Mouse (Mus musculus): ENCODE data around the gene Ago3. TPM values are rescaled to one million over a fixed set of nuclear protein-coding genes. Genes with fewer than 3 reads are reported as not detected.
A peak's percentile ranks its signal among the peaks of the same experiment; 100 is the strongest.

Gene Ago3
- total RNA-seq (2021), result 10 to 100 TPM; 27.9 to 33.5 TPM
- long read RNA-seq, experiment 1, full-length matches to known transcripts, result 1 of 6 reads
- long read RNA-seq, experiment 1, partial matches to known transcripts, result 0 of 6 reads
- long read RNA-seq, experiment 1, other reads (novel, unspliced or antisense), result 5 of 6 reads
- long read RNA-seq, experiment 2, full-length matches to known transcripts, result 1 of 7 reads
- long read RNA-seq, experiment 2, partial matches to known transcripts, result 2 of 7 reads
- long read RNA-seq, experiment 2, other reads (novel, unspliced or antisense), result 4 of 7 reads

DNA sequence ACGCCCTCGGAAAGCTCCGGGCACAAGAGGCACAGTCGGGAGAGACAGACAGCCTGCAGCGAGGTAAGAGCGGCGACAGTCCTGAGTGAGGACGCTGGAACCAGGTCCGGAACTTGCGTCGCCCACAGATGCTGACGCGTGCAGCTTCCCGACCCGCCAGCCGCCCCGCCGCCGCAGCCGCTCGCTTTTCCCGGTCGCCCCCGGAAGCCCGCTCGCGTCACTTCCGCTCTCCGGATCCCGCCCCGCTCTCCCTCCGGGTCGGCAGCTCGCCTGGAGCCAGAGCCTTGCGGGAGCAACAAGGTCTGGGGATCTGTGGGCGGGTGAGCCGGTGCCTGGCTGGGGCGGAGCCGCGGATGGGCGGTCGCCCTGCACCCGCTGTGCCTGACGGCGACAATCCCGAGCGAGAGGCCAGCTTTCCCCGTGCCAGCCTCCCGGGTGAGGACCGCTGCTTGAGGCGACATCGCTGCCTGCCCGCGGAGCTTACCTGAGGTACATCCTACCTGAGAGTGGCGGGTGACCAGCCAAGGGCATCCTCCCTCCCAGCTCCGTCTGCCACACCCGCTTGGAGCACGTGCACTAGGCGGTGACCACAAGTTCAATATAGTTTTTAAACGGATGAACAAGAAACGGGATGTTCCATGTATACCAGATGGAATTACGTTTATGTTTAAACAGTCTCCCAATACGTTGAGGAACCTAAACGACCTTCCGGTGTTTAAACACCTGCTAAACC is at the start of gene Ago3:
Ago3 (minus strand) TSS at position 210 of the 733 bp plus-strand sequence.
- DNase-seq (ENCODE audit: low spot score in 2 of 2), result peak; percentile 86 to 91
- intact Hi-C loops (cut with DNase I), result no loop called here

DNA sequence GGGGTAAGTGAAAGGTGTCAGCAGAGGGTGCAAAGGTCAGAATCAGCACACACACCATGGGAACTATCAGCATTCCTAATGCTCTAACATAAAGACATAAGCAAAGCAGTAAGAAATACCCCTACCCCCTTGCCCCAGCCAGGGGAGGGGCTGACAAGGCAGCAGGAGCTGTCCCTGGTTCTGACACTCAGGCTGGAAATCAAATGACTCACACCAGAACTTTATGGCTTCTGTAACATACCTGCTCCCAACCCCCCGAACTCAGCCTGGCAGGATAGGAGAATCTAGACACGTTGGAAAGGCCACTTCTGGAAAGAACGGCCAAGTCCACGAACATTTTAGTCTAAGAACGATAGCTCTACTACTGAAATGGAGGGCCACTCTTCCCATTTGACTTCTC is 43.7 kb upstream of the Ago3 start:
- intact Hi-C loops (cut with DNase I), result no loop called here
- no peak for DNase-seq (ENCODE audit: low spot score in 2 of 2)

DNA sequence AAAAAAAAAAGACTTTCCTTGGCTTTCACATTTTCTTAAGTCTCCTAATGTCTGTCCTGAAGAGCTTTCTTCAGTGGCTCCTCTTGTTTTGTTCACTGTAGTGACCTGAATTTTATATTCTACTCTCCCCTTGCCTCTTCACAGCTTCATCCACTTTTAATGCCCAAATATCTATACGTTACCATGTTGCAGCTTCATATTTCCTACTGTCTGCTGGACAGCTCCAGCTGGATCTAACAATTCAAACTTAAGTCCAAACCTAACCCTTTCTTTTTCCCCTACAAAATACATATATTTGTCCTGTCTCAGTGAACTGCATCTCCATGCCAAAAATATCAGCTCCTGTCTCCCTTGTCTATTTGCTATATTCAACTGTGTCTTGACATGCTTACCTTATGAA is 40.0 kb upstream of the Ago3 start:
- intact Hi-C loops (cut with DNase I), result no loop called here

GRCm38 (mm10) chr4:126468925-126469324 is 39.6 kb upstream of the Ago3 start:
- intact Hi-C loops (cut with DNase I), result no loop called here
- DNase-seq (ENCODE audit: low spot score in 2 of 2), result peak in 1 of 2 experiments; percentile 46

More for the DNA sequence above, 40.0 kb upstream of the Ago3 start:
- no peak for DNase-seq (ENCODE audit: low spot score in 2 of 2)

DNA sequence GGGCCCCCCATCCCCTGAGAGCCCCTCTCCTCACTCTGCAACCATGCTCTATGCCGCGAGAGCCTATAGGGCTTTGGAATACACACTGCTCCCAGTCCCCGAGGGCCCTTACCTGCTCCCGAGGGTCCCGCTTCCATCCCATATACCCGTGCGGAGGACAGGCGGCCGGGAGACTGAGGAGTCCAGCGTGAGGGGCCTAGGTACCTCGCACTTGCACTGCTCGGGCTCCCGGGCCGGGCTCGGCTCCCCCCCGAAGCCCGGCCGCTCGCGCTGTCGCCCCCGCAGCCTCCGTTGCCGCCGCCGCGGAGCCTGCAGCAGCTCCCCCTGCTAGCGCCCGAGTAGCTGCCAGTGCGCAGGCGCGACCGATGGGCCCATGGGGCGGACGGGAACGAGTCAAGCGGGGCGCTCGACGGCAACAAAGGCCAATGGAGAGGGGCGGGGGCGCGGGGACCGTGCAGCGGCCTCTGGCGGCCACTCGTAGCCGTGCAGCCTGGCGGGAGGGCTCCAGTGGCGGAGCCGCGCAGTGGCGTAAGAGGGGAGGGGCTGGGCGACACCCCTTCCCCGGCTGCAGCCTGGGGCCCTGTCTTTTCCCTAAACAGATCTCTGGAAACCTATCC is 39.0 kb upstream of the Ago3 start, which contains the start of gene Ago1:
Ago1 (minus strand) TSS at position 299 of the 617 bp plus-strand sequence.
- intact Hi-C loops (cut with DNase I), result no loop called here
- DNase-seq (ENCODE audit: low spot score in 2 of 2), result peak; percentile 95 to 96

DNA sequence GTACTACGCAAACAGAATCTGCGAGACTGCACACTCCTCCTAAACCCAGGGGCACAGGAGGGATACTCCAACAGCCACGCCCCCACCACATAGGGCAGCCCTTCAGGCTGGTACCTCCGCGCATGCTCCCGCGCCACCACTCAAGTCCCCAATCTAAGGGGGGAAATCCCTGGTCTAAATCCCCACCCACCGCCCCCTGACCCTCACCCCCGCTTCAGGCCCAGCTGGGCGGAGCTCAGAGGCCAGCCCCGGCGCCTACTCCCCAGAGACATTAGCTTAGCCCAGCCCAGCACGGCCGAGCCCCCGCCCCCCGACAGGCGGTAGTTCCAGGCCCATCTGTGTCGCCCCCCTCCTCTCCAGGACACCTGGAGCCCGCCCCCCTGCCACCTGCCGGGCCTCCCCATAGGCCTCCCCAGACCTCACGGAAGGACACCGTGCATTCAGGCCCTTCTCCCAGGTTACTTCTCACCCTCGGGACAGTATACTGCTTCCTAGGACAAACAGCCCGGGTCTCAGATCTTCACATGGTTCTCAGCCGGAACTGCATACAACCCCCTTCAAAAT is 38.4 kb upstream of the Ago3 start:
- DNase-seq (ENCODE audit: low spot score in 2 of 2), result peak; percentile 50 to 57
- intact Hi-C loops (cut with DNase I), result no loop called here

- intact Hi-C loops (cut with DNase I), result no loop called here
- no peak for DNase-seq (ENCODE audit: low spot score in 2 of 2)
These were observed 36.9 kb upstream of the Ago3 start for GRCm38 (mm10) chr4:126466251-126466750.

- intact Hi-C loops (cut with DNase I), result no loop called here
- DNase-seq (ENCODE audit: low spot score in 2 of 2), result peak; percentile 51 to 70
These were observed 36.5 kb upstream of the Ago3 start for GRCm38 (mm10) chr4:126465843-126466242.

- DNase-seq (ENCODE audit: low spot score in 2 of 2), result no peak
- intact Hi-C loops (cut with DNase I), result no loop called here
These were observed 35.5 kb upstream of the Ago3 start for GRCm38 (mm10) chr4:126464892-126465235.

DNA sequence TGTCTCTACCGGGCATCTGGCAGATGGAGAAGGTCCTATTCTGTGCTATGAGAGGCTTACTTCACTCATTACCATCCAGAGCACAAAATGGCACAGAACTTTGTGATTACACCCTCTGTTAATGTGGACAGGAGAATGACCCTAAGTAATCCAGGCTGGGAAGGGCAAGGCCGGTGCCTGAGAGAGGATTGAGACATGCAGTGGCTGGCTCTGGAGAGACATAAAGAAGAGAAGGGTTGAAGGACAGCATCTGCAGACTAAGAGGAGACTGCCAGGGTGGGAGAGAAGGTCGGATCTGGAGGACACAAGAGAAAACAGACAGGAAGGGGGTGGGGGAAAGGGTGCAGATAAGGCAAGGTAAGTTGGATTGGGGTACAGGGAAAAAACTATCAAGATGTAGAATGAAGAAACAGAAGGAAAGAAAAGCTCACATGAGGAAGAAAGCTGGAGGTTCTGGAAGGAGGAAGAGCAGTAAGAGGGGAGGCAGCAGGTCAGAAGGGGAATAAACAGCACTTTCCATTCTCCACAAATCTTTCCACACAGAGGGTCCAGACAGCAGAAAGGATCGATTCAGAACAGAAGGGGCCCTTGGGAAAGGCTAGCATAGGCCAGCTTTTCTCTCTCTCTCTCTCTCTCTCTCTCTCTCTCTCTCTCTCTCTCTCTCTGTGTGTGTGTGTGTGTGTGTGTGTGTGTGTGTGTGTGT is 35.0 kb upstream of the Ago3 start:
- intact Hi-C loops (cut with DNase I), result no loop called here
- DNase-seq (ENCODE audit: low spot score in 2 of 2), result no peak

DNA sequence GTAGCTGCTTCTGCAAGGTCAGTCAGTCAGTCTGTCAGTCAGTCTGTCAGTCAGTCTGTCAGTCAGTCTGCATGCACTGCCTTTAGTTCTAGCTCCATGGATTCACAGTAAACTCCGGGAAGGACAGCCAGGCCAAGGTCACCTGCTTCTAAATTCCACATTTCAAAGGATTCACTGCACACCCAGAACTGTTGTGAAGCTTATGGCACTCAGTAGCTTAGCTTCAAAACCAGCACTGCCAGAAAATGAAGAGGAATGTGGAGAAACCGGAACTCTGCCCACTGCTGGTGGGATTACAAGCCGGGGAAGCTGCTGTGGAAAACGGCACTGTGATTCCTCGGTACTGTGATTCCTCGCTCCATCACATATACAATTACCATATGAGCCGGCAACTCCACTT is 26.1 kb upstream of the Ago3 start:
- intact Hi-C loops (cut with DNase I), result no loop called here
- DNase-seq (ENCODE audit: low spot score in 2 of 2), result no peak

DNA sequence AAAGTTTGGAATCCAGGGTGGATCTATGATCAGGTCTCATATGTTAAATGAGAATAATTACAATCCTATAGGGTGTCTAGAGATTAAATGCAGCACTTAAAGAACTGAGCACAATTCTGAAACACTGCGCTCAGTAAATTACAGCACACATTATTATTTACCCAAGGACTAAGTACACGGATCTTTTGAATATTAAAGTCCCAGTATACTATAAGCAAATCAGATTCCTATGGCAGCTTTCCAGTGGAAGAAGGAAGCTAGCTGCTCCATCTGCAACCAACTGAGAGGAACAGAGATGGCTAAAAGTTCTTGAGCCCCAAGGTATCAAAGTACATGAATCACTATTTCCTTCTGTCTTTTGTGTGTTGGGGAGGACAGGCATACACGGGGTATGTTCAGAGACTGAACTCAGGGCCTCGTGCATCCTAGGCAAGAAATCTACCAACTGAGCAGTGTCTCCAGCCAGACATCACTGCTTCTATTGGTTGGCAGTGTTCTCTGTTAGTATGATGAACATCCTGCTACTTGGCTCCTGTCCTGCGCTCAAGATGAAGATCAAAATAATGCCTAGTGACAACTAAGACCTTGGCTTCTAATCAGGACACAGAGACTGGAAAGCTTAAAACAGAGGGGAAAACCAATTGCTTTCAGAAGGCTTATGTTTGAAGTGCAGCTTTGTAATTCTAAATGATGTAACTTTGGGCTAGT is 25.3 kb upstream of the Ago3 start:
- intact Hi-C loops (cut with DNase I), result no loop called here
- DNase-seq (ENCODE audit: low spot score in 2 of 2), result no peak

DNA sequence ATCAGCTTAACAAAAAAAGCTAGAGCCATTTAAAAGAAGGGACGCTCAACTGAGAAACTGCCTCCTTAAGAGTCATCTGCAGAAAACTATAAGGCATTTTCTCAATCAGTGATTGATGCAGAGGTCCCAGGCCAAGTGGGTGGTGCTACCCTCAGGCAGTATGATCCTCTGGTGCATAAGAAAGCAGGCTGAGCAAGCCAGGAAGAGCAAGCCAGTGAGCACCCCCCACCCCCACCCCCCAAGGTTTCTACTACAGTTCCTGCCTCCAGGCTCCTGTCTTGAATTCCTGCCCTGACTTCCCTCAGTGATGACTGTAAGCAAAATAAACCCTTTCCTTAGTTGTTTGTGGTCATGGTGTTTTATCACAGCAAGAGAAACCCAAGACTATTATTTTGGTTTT is 20.9 kb upstream of the Ago3 start:
- no peak for DNase-seq (ENCODE audit: low spot score in 2 of 2)
- intact Hi-C loops (cut with DNase I), result no loop called here

- intact Hi-C loops (cut with DNase I), result no loop called here
- no peak for DNase-seq (ENCODE audit: low spot score in 2 of 2)
These were observed 17.8 kb upstream of the Ago3 start for GRCm38 (mm10) chr4:126447126-126447525.

DNA sequence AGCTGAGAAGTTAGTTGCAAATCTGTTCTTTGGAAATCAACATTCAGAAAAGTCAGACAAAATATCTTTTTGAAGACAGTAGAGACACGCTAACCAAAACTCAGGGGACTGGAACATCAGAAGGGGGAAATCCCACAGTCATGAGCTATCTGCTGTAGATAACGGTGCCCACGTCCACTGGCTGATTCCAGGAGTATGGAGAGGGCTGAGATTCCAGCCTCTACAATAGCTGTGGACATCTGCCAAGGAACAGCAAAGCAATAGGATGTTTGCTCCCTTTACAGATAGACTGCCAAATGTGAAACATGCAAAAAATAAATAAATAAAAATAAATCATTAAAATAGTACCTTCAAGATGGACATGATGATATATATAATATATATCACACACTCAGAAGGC is 15.2 kb upstream of the Ago3 start:
- intact Hi-C loops (cut with DNase I), result no loop called here
- no peak for DNase-seq (ENCODE audit: low spot score in 2 of 2)

DNA sequence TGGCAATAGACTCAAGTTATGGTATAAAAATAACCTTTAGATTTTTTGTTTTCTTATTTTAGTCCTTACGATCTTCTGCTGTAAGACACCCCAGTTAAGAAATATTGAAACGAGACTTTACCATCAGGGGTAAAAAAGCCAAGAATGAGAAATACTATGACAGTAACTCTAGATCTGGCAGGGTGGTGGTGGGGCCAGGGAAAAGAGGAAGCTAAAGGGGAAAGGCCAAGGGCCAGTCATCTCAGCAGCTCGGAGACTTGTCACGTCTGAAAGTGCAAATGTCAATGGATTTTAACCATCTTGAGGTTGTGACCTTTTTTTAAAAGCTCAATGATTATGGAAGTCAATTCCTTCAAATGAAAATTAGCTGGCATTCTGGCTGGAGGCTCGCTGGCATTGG is 8.9 kb upstream of the Ago3 start:
- intact Hi-C loops (cut with DNase I), result no loop called here
- no peak for DNase-seq (ENCODE audit: low spot score in 2 of 2)

- intact Hi-C loops (cut with DNase I), result no loop called here
These were observed 6.9 kb upstream of the Ago3 start for GRCm38 (mm10) chr4:126436268-126436667.

DNA sequence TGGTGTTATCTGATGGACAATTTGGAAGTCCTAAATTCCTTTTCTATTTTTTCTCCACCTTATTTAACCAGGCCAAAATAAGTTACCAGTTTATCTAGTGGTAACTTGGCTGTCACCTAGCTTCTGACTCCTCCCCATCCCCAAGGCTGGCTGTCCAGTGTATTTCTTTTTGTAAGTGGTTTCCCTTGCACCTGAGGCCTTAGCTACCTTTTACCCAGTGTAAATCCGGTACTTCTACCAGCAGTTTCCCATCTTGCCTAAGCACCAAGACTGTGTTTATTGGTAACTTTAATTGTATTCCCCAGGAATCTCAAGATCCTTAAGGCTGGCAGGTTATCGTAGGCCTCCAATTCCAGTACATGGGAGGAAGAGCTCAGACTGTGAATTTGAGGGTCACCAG is 4.7 kb upstream of the Ago3 start:
- no peak for DNase-seq (ENCODE audit: low spot score in 2 of 2)
- intact Hi-C loops (cut with DNase I), result no loop called here

More at GRCm38 (mm10) chr4:126436268-126436667, 6.9 kb upstream of the Ago3 start:
- peak; percentile 20 to 22 for DNase-seq (ENCODE audit: low spot score in 2 of 2)

- intact Hi-C loops (cut with DNase I), result no loop called here
- no peak for DNase-seq (ENCODE audit: low spot score in 2 of 2)
These were observed 3.8 kb upstream of the Ago3 start for GRCm38 (mm10) chr4:126433175-126433574.

Data from left cerebral cortex, postnatal 14 days (tissue).